Mouse (Mus musculus): Measurements from ENCODE around the gene D11Wsu47e.

The D11Wsu47e gene

DNA sequence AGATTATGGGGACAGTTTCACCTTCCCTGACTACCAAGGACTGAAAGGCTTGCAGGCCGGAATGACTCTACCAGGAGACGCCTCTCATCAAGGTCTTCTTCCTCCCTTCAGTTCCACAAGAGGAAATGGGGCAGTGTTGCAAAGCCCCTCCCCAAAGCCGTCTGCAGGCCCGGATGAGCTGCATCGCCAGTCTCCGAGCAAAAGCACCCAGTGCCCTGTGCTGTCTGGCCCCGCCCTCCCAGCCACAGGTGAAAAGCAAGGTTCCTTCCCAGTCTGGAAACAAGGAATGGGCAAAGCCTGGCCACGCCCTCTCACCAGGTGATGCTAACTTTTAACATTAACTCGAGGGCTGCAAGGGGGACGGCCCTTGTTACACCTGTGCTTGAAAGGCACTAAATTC lies 17.6 kb upstream of the D11Wsu47e start:
- no peak for DNase-seq (ENCODE audit: low spot score)

DNA sequence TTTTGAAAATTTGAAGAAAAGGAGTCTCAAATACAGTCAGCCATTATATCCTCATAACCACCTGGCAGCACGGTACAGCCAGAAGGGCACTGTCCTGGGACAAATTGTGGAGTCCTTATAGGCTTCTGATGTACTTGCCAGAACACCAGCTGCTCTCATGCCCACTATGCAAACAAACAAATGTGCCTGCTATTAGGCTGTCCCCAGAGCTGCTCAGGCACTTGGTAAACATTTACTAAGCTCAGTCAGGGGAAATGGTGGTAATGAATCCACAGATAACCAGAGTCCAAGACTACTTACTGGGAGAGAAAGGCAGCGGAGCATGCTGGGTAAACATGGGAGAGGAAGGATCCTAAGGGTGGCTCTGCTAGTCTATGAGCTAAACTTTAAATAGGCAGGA lies 17.1 kb upstream of the D11Wsu47e start:
- no peak for DNase-seq (ENCODE audit: low spot score)

DNA sequence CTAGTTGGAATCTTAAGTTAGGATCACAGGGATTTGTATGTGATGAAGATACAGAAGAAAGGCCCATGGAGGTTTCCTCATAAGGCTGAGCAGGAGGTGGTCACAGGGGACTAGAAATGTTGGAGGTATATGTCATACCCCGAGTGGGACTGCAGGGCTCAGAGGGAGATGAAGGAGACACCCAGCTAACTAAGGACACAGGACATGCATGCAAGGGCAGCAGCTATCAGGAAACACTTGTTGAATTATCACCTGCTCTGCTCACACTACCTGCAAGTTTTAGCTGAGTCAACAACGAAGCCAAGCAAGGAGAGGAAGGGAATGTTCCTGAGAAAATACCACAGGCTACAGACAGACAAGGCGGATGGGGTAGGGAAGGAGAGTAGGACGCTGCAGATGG lies 16.5 kb upstream of the D11Wsu47e start:
- DNase-seq (ENCODE audit: low spot score): no peak

DNA sequence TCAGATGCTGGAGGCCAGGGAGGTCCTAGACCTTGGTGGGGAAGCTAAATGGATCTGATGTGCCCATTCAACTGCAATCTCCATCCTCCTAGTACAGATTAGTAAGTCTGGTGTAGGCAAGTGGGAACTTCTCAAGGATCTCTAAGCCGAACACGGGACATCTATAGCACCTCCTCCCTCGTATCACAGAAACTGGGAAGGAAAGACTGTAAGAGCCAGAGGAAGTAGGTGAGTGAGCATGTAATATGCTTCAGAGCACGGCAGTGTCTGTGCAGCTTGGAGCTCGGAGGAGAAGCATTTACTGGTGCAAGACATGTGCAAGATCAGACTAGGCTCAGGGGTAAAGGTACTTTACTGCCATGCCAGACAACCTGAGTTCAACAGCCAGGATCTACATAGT lies 15.4 kb upstream of the D11Wsu47e start:
- no peak for DNase-seq (ENCODE audit: low spot score)

DNA sequence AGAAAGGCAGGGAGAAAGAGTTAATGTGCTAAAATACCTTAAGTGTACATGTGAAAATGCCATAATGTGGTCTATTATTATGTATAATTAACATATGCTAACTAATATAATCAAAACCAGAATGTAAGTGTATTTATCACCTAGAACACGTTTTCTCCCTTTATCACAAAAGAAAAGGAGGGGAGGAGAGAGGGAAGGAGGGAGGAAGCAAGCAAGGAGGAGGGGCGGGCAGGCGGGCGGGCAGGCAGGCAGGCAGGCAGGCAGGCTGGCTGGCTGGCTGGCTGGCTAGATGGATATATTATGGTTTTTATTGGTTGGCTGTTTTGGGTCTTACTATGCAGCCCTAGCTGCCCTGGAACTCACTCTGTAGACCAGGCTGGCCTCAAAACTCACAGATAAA lies 14.5 kb upstream of the D11Wsu47e start:
- DNase-seq (ENCODE audit: low spot score): no peak

DNA sequence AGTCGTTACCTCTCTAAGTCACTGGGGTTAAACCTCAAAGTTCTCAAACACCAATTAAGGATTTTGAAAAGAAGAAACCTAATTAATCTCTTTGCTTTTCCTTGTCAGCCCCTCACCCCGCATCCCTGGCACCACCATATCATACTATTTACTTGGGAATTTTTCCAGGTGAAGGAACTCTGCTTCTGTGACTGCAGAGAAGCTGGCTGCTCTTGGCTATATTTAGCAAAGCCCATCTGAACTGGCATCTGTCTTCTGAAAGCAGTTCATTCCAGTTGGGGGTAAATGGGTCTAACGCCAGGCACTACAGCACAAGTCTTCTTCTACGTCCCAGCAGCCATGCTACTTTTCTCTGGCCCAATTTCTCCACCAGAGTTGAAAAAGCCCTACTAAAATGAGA lies 10.6 kb upstream of the D11Wsu47e start:
- DNase-seq (ENCODE audit: low spot score): no peak

GRCm38 (mm10) chr11:113674595-113674994 lies 9.6 kb upstream of the D11Wsu47e start:
- DNase-seq (ENCODE audit: low spot score): no peak

DNA sequence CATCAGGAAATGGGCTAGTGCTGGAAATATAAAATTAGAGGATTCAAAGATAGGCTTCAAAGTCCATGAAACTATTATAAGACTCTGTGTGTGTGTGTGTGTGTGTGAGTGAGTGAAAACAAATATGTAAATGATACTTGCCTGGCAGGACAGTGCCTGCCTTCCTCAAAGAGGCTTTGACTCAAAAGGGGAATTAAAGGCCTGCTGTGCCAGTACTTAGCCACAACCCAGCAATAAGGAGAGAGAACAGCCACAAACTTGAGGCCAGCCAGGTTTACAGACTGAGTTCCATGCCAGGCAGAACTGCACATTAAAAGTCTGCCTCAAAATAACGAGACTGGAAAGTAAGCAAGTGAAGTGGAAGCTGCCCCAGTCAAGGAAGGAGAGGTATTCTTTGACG lies 7.4 kb upstream of the D11Wsu47e start:
- no peak for DNase-seq (ENCODE audit: low spot score)

GRCm38 (mm10) chr11:113677378-113677777 lies 6.8 kb upstream of the D11Wsu47e start:
- no peak for DNase-seq (ENCODE audit: low spot score)

DNA sequence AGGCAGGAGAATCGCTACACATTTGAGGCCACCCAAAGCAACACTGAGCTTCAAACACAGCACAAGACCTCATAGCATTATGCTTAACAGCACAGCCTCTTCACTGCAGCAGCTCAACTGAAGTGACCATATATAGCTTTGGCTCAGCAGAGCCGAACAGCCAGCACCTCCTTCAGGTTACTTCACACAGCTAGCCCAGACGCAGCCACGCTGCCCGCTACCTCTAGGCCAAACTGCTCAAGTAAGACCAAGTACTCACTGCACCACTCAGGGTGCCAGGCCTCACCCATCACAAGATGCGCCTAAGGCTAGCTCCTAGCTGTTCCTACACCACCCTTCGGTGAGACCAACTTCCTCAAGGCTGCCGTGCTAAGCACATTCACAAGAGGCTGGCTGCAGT lies 5.8 kb upstream of the D11Wsu47e start:
- DNase-seq (ENCODE audit: low spot score): no peak

GRCm38 (mm10) chr11:113680954-113681353 lies 3.3 kb upstream of the D11Wsu47e start:
- DNase-seq (ENCODE audit: low spot score): no peak

DNA sequence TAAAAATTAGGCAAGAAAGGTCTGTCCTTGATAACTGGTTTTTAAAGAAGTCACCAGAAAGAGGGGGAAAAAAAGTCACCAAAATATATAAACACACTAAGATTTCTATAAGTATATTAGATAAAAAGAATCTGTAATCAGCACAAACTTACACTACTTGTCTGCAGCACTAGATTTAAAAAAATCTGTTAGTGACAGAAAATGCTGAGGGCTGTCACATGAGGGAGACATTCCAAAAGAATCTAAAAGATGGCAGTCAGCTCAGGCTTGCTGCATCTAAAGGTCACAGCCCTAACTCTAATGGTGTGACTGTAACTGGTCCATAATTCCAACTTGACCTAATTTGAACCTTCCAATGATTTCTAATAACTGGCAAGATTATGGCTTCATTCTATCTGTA lies 2.2 kb upstream of the D11Wsu47e start:
- DNase-seq (ENCODE audit: low spot score): no peak

DNA sequence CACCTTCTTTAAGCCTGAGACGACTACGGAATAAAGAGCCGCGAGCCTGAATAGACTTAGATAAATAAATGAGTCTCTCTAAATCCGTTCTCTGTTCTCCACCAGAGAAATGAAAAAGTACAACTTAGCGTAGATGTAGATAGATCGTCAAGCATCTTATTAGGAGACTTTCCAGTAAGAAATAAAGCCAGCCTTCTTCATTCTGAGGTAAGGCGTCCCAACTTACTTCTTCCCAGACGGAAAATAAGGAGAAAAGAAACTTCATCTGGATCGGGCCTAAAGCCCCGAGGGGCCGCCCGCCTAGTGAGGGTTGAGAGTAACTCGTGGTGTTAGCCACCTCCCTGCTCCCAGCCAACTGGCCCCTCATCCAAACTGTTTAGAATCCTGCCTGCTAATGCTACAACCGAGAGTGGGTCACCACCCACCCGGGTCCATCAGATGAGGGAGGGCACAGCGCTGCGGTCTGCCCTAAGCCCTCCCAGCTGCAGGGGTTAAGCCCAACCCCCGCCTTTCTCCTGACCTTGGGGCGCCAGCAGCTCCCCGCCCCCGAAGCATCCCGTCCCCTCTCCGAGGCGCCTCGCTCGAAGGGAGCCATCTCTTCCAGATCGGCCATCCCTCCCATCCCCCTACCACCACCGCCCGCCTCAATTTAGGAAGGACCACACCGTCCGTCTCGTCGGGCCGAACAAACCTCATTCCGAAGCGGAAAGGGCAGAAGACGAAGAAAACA lies 1.1 kb upstream of the D11Wsu47e start:
- DNase-seq (ENCODE audit: low spot score): peak; percentile 47

DNA sequence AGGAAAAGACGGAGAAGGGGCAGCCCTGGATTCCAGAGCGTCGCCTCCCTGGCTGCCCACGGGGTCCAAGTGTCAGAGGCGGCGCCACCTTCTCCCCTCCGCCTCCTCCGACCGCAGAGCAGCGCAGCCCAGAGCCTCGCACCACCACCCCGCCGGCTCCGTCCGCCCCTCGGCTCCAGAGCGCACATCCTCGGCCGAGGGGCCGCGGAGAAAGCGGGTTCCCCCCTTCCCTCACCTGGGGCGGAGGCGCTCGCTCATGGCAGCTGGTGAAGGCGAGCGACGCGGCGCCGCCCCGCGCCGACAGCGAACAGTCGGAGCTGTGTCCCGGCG lies 620 bp upstream of the D11Wsu47e start:
- no peak for DNase-seq (ENCODE audit: low spot score)

DNA sequence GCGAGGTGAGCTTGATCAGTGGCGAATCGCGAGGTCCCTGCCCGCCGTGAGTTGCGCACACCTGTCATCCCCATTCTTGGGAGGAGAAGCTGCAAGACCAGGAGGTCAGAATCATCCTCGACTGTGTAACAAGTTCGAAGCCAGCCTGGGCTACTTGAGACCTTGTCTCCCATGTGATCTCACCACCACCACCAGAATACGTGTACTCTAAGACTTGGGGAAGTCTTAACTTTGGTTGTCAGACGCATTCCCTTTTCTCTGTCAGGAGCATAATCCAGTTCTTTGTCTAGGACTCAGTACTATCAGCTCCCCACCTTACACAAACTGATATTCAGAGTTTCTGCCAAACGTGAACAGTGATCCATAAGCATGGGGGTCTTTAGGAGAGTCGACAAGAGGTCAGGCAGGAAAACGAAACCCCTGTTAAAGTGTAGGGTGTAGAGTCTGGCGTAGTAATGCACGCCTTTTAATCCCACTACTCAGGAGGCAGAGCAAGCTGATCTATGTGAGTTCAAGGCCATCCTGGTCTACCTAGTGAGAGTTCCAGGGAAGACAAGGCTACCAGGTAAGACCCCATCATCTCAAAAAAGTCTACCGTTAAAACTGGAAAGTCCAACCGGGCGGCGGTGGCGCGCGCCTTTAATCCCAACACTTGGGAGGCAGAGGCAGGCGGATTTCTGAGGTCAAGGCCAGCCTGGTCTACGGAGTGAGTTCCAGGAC lies 655 bp downstream of the D11Wsu47e start:
- DNase-seq (ENCODE audit: low spot score): no peak

- no peak for DNase-seq (ENCODE audit: low spot score)
Measured at GRCm38 (mm10) chr11:113687031-113687430, 2.8 kb downstream of the D11Wsu47e start.

GRCm38 (mm10) chr11:113690506-113690905 lies 6.3 kb downstream of the D11Wsu47e start:
- DNase-seq (ENCODE audit: low spot score): no peak

DNA sequence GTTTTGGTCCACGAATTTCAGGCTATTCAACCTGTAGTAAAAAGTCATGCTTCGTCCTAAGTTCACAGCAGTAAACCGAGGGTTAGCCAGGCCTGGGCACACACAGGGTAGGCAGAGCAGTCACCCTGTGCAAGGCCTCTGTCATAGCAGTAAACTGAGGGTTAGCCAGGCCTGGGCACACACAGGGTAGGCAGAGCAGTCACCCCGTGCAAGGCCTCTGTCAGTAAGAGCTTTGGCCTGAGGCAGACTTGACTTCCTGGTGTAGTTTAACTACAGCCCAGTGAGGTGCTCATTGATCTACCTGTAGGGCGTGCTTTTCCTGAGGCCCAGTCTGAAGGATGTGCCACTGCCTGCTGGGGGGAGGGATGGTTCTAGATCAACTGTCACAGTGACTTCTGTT lies 7.1 kb downstream of the D11Wsu47e start:
- no peak for DNase-seq (ENCODE audit: low spot score)

- DNase-seq (ENCODE audit: low spot score): no peak
Measured at GRCm38 (mm10) chr11:113691851-113692250, 7.6 kb downstream of the D11Wsu47e start.

GRCm38 (mm10) chr11:113697571-113697970 lies 13.4 kb downstream of the D11Wsu47e start:
- no peak for DNase-seq (ENCODE audit: low spot score)

- no peak for DNase-seq (ENCODE audit: low spot score)
Measured at GRCm38 (mm10) chr11:113698013-113698545, 13.9 kb downstream of the D11Wsu47e start.

DNA sequence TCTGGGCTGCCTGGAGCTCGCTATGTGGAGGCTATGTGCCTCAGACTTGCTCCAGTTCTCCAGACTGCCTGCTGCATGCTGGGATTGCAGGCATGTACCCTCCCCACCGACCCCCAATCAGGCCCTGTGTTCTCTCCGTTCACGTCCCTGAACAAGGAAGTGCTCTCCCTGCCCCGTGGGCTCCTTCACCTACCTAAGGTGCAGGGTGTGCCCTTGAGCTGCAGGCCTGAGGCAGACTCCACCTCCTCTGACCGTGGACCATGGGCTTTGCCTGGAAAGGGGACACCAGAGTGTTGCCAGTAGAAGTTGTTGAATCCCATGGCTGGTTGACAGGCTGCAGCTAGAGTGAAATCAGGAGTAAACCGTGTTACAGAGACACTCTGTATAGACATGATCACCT lies 15.4 kb downstream of the D11Wsu47e start:
- no peak for DNase-seq (ENCODE audit: low spot score)

GRCm38 (mm10) chr11:113703758-113704157 lies 19.5 kb downstream of the D11Wsu47e start:
- peak; percentile 67 for DNase-seq (ENCODE audit: low spot score)

All from MN1 (cell line).